Mouse (Mus musculus) midbrain, embryonic 11.5 days (tissue): ENCODE measurements at regions not wholly inside any gene's neighbourhood (a gene's known extent, or its start where the extent isn't known, plus 50 kb on each side); places are given as distances from the start of the nearest gene placed in this dataset.

Experiments
- ATAC-seq: fragments of 200-750 bp; cut with Nextera tagmentation; 2 replicates; pipeline ENCODE4 v1.8.0; 2017; ENCODE audit warnings: moderate TSS enrichment, moderate library complexity; ENCODE audit not compliant: low FRiP score
- DNase-seq: peaks from one replicate; pipeline ENCODE4 v3.0.0; 2015; ENCODE audit warnings: low spot score; ENCODE audit errors: missing footprints
- H3K27ac ChIP-seq: fragments of 300-500 bp; sonication (generic); 2 replicates; pipeline ENCODE4 v1.5.1; 2014; ENCODE audit warnings: low read depth, low read length
- H3K27me3 ChIP-seq: fragments of 300-500 bp; sonication (generic); 2 replicates; pipeline ENCODE4 v1.6.1; 2014; ENCODE audit warnings: mild to moderate bottlenecking, low read length, moderate library complexity, mixed read lengths; ENCODE audit not compliant: control insufficient read depth, insufficient read depth
- H3K36me3 ChIP-seq: fragments of 300-500 bp; sonication (generic); 2 replicates; pipeline ENCODE4 v1.6.1; 2014; ENCODE audit warnings: mild to moderate bottlenecking, low read length, moderate library complexity, mixed read lengths; ENCODE audit not compliant: control insufficient read depth, insufficient read depth
- H3K4me1 ChIP-seq: fragments of 300-500 bp; sonication (generic); 2 replicates; pipeline ENCODE4 v1.6.1; 2014; ENCODE audit warnings: low read length; ENCODE audit not compliant: control insufficient read depth, insufficient read depth
- H3K4me2 ChIP-seq: fragments of 300-500 bp; sonication (generic); 2 replicates; pipeline ENCODE4 v1.6.1; 2014; ENCODE audit warnings: mild to moderate bottlenecking, moderate library complexity
- H3K4me3 ChIP-seq: fragments of 300-500 bp; sonication (generic); 2 replicates; pipeline ENCODE4 v1.5.1; 2014; ENCODE audit warnings: low read depth, low read length
- H3K9ac ChIP-seq: fragments of 300-500 bp; sonication (generic); 2 replicates; pipeline ENCODE4 v1.6.1; 2014; ENCODE audit warnings: low read length
- H3K9me3 ChIP-seq: fragments of 300-500 bp; sonication (generic); 2 replicates; pipeline ENCODE4 v1.6.1; 2016; ENCODE audit warnings: low read length; ENCODE audit not compliant: control insufficient read depth
- WGBS: fragments of 180-500 bp; shearing (Covaris S2); extraction: QIAGEN DNeasy Blood & Tissue Kit; methylation state at CpG from one replicate; pipeline ENCODE4 v1.1.7; 2014; 5-methylcytosine and 5-hydroxymethylcytosine counted together

DNA sequence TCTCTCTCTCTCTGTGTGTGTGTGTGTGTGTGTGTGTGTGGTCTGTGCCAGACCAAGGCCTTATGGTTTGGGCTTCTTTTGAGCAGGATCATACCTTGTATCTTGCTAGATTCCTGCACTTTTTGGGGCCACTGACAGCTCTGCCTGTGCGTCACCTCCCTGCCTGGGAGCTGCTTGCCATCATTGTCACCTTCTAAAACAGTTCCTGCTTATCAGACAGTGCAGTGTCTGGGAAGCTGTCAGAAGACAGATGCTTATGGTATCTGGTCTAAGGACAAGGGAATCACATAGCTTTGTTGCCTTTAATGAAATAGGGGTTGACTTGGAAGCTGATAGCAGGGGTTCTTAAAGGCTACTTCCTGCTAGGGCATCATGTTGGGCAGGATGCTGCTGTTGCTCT lies 114.1 kb upstream of the Spon1 start:
- no peaks in the 10 kb centered on the region for H3K36me3 ChIP-seq
- no peak overlapping the region for H3K4me2 ChIP-seq
- ATAC-seq (no peak), DNase-seq (no peak)
- no peak overlapping the region for H3K27ac ChIP-seq
- no peaks in the 10 kb centered on the region for H3K27me3 ChIP-seq
- WGBS: 74% methylated on average over 1 of the region's 1 CpGs
- no peaks in the 10 kb centered on the region for H3K9me3 ChIP-seq
- H3K9ac ChIP-seq: no peak overlapping the region
- no peak overlapping the region for H3K4me3 ChIP-seq
- no peaks in the 10 kb centered on the region for H3K4me1 ChIP-seq

- no peak overlapping the region for H3K27ac ChIP-seq
- no peaks in the 10 kb centered on the region for H3K4me1 ChIP-seq
- no peak overlapping the region for H3K9ac ChIP-seq
- no peaks in the 10 kb centered on the region for H3K9me3 ChIP-seq
- no peak overlapping the region for H3K4me3 ChIP-seq
- no peaks in the 10 kb centered on the region for H3K36me3 ChIP-seq
- ATAC-seq: no peak
- H3K27me3 ChIP-seq: no peaks in the 10 kb centered on the region
- peak; percentile 92 for DNase-seq
- WGBS: 24% methylated on average over 5 of the region's 5 CpGs
- H3K4me2 ChIP-seq: no peak overlapping the region
Measured at GRCm38 (mm10) chr7:113653130-113653529, 112.7 kb upstream of the Spon1 start.

- H3K4me3 ChIP-seq: no peak overlapping the region
- H3K27ac ChIP-seq: no peak overlapping the region
- no peaks in the 10 kb centered on the region for H3K27me3 ChIP-seq
- H3K9me3 ChIP-seq: no peaks in the 10 kb centered on the region
- H3K9ac ChIP-seq: no peak overlapping the region
- no peak for ATAC-seq
- H3K36me3 ChIP-seq: no peaks in the 10 kb centered on the region
- H3K4me1 ChIP-seq: no peaks in the 10 kb centered on the region
- H3K4me2 ChIP-seq: no peak overlapping the region
- WGBS: 81% methylated on average over 5 of the region's 5 CpGs
- no peak for DNase-seq
Measured at GRCm38 (mm10) chr7:113655336-113655735, 110.5 kb upstream of the Spon1 start.

- H3K4me1 ChIP-seq: no peaks in the 10 kb centered on the region
- no peaks in the 10 kb centered on the region for H3K36me3 ChIP-seq
- no peak overlapping the region for H3K9ac ChIP-seq
- DNase-seq (peak; percentile 90), ATAC-seq (peak; percentile 69; the same call in 1 of the 2 replicates)
- H3K27me3 ChIP-seq: no peaks in the 10 kb centered on the region
- peak overlapping the region; percentile 25; the same call in 1 of the 2 replicates for H3K27ac ChIP-seq
- no peak overlapping the region for H3K4me3 ChIP-seq
- 47% methylated on average over 18 of the region's 18 CpGs for WGBS
- no peaks in the 10 kb centered on the region for H3K9me3 ChIP-seq
- H3K4me2 ChIP-seq: no peak overlapping the region
Measured at GRCm38 (mm10) chr7:113672779-113673595, 92.8 kb upstream of the Spon1 start.

DNA sequence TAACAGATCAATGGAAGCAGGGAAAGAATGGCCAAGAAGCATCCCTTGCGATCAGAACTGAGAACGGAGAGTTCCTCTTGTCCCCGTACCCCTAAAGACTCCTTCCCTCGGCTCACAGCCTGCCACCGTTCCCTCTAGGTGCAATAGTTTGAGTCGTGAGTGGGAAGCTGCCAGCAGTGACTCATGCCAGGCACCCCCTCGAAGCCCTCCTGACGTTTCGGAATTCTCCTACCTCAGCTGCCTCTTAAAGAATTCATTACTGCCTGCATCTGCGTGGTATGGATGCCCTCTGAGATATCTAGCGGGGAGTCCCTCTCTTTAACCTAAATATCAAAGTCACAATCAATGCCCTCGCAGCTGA lies 92.2 kb upstream of the Spon1 start:
- H3K4me2 ChIP-seq: no peak overlapping the region
- no peaks in the 10 kb centered on the region for H3K27me3 ChIP-seq
- H3K4me1 ChIP-seq: no peaks in the 10 kb centered on the region
- DNase-seq (no peak), ATAC-seq (peak; percentile 33; the same call in 1 of the 2 replicates)
- H3K36me3 ChIP-seq: no peaks in the 10 kb centered on the region
- peak overlapping the region; percentile 25; the same call in 1 of the 2 replicates for H3K27ac ChIP-seq
- H3K9me3 ChIP-seq: no peaks in the 10 kb centered on the region
- 70% methylated on average over 12 of the region's 12 CpGs for WGBS
- no peak overlapping the region for H3K9ac ChIP-seq
- H3K4me3 ChIP-seq: no peak overlapping the region

GRCm38 (mm10) chr7:113682271-113682670 lies 83.5 kb upstream of the Spon1 start:
- WGBS: 89% methylated on average over 5 of the region's 5 CpGs
- Histone ChIP-seq H3K4me1 (no peaks in the 10 kb centered on the region), H3K27me3 (no peaks in the 10 kb centered on the region), H3K9ac (no peak overlapping the region), H3K4me2 (no peak overlapping the region), H3K27ac (no peak overlapping the region), H3K9me3 (no peaks in the 10 kb centered on the region), H3K36me3 (no peaks in the 10 kb centered on the region), H3K4me3 (no peak overlapping the region)
- ATAC-seq: no peak
- no peak for DNase-seq

DNA sequence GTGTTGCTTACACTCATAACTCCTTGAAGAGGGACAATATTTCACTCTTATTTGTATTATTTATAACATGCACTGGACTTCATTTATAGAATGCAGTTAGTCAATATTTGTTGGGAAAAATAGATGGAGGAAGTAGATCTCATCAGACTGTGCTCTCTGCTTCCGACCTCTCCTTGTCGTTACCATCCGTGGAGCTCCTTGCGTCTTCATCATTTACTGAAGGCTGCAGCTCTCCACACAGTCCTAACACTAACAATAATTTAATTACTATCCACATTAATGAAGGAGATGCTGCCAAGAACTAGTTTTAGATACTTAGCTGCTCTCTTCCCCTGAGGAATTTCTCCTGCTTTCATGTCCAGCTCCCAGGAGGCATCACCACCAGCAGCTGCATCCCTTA lies 80.4 kb upstream of the Spon1 start:
- Histone ChIP-seq H3K4me2 (no peak overlapping the region), H3K36me3 (no peaks in the 10 kb centered on the region), H3K27ac (no peak overlapping the region), H3K9ac (no peak overlapping the region), H3K4me1 (no peaks in the 10 kb centered on the region; the same call in 1 of the 2 replicates), H3K27me3 (no peaks in the 10 kb centered on the region), H3K9me3 (no peaks in the 10 kb centered on the region), H3K4me3 (no peak overlapping the region)
- no peak for ATAC-seq
- no peak for DNase-seq
- WGBS: 95% methylated on average over 4 of the region's 4 CpGs

DNA sequence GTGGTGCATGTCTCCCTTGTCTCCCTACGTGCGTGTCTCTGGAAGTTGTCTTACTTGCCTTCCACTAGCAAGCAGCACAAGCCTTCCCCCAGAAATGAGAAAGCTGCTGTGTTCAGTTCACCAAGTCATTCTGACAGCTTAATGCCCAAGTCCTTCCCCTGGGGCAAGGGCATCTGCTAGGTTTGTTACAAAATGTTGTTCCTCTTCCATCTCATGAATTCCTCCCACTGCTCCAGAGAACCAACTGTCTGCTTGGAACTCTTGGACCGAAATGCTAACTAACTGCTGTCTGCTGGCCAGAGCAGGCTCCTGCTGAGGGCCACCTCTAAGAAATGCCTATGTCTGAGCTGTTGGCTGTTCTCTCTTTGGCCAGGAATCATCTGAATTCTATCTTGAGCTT lies 79.3 kb upstream of the Spon1 start:
- Histone ChIP-seq H3K27ac (no peak overlapping the region), H3K9ac (no peak overlapping the region), H3K9me3 (no peaks in the 10 kb centered on the region), H3K36me3 (no peaks in the 10 kb centered on the region), H3K4me2 (no peak overlapping the region), H3K27me3 (no peaks in the 10 kb centered on the region), H3K4me1 (no peaks in the 10 kb centered on the region; the same call in 1 of the 2 replicates), H3K4me3 (no peak overlapping the region)
- ATAC-seq: no peak
- no peak for DNase-seq
- 91% methylated on average over 3 of the region's 3 CpGs for WGBS

DNA sequence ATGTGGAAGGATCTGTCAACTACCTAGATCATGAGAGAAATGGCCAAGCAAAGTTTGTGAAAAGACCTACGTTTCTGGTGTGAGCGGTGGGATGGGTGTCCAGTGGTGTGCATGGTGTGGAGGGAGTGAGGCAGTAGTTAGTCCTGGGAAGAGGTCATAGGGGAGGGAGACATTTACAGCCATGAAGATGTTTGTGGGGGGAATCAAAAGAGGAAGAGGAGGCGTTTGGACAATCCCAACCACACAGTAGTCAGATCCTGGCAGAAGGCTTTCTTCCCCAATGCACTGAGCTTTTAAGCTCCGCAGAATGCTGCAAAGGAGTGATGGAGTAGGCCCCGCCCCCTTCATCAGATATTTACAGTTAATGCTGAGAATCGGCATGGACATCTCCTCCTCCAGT lies 78.2 kb upstream of the Spon1 start:
- Histone ChIP-seq H3K4me1 (no peaks in the 10 kb centered on the region; the same call in 1 of the 2 replicates), H3K4me3 (no peak overlapping the region), H3K36me3 (no peaks in the 10 kb centered on the region), H3K27me3 (no peaks in the 10 kb centered on the region), H3K4me2 (no peak overlapping the region), H3K9me3 (no peaks in the 10 kb centered on the region), H3K27ac (peak overlapping the region; percentile 7; the same call in 1 of the 2 replicates), H3K9ac (no peak overlapping the region)
- ATAC-seq (no peak), DNase-seq (peak; percentile 77)
- WGBS: 81% methylated on average over 6 of the region's 6 CpGs
